Mouse (Mus musculus) olfactory bulb, adult 2 months (tissue): Measurements from ENCODE around the gene Nup43.

ENCODE experiments used
- CTCF ChIP-seq: fragments of 200-500 bp; IDR thresholded peaks from 2 replicates; pipeline ENCODE4 v1.5.1; 2012; ENCODE audit warnings: low read depth, mild to moderate bottlenecking, low read length, moderate library complexity; ENCODE audit not compliant: insufficient read depth
- POLR2A ChIP-seq: fragments of 200-500 bp; IDR thresholded peaks from 2 replicates; pipeline ENCODE4 v1.6.1; 2012; ENCODE audit warnings: mild to moderate bottlenecking, low read depth, low read length, moderate library complexity; ENCODE audit not compliant: insufficient read depth

DNA sequence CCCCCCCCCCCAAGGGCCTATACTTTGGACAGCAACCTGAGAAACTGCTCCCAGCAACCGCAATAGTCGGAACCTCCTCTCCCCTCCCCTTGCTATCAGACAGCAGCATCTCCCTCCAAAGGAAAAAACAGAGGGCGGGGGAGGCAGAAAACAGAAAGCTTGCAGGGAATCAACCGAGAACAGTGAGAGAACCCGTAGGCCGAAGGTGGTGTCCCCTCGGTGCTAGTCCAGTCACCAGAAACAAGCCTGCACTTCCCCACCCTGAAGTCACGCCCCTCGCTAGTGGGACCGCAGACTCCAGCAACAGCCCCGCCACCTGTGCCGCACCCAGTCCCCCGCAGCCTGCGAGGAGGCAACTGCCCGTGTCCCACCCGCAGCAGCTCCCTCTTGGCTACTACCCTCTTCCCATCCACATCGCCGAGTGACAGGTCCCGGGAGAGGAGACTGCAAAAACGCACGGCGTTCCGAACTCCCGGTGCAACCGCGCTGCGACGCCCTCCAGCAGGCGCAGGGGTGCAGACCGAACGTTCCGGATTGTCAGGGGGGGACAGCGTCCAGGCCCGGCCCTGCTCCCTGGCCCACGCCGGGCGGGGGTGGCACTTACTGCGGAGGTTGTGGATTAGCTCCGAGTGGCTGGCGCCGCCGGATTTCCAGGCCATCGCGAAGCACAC, 4.7 kb upstream of the Nup43 start:
- TF ChIP-seq CTCF (no peak), POLR2A (no peak)
